Mouse (Mus musculus) MEL (cell line): ENCODE results near the gene Lsm2. TPM values are rescaled to one million over a fixed set of nuclear protein-coding genes. Genes with fewer than 3 reads are reported as not detected.

ENCODE experiments used
- DNase-seq: peaks from one replicate; pipeline ENCODE4 v3.0.0; 2011; ENCODE audit warnings: low read depth, low spot score
- H3K27ac ChIP-seq: 2 replicates; pipeline ENCODE4 v1.5.1; 2012; ENCODE audit warnings: low read depth, mild to moderate bottlenecking, control low read depth, low read length, moderate library complexity; ENCODE audit not compliant: control insufficient read depth
- H3K27me3 ChIP-seq, 2 experiments: fragments of 150-350 bp in 1 of 2; sonication (generic) in 1 of 2; 2 replicates each; pipeline ENCODE4 v1.6.1; 2012; ENCODE audit warnings: low read length in 2 of 2, mild to moderate bottlenecking in 2 of 2, improper control_type of control experiment in 1 of 2, moderate library complexity in 1 of 2; ENCODE audit not compliant: insufficient read depth in 2 of 2, control insufficient read depth in 1 of 2
- H3K36me3 ChIP-seq, 2 experiments: 2 replicates each; pipeline ENCODE4 v1.6.1; 2012 to 2014; ENCODE audit warnings: low read length in 2 of 2, improper control_type of control experiment in 1 of 2, inconsistent platforms in 1 of 2, mild to moderate bottlenecking in 1 of 2; ENCODE audit not compliant: insufficient read depth in 2 of 2, control insufficient read depth in 1 of 2
- H3K4me1 ChIP-seq, 2 experiments: fragments of 150-350 bp in 1 of 2; sonication (generic) in 1 of 2; 2 replicates each; pipeline ENCODE4 v1.6.1; 2012; ENCODE audit warnings: low read length in 2 of 2, improper control_type of control experiment in 1 of 2, mild to moderate bottlenecking in 1 of 2; ENCODE audit not compliant: insufficient read depth in 2 of 2, control insufficient read depth in 1 of 2
- H3K4me3 ChIP-seq, 2 experiments: fragments of 150-350 bp in 1 of 2; sonication (generic) in 1 of 2; 2 replicates each; pipeline ENCODE4 v1.5.1; 2012; ENCODE audit warnings: low read depth in 2 of 2, low read length in 2 of 2, mild to moderate bottlenecking in 2 of 2, moderate library complexity in 2 of 2, control low read depth in 1 of 2, improper control_type of control experiment in 1 of 2; ENCODE audit not compliant: control insufficient read depth in 1 of 2, insufficient read depth in 1 of 2
- H3K79me2 ChIP-seq: 2 replicates; pipeline ENCODE4 v1.6.1; 2012; ENCODE audit warnings: mild to moderate bottlenecking, low read length, moderate library complexity; ENCODE audit not compliant: control insufficient read depth, poor library complexity, insufficient read depth
- H3K9ac ChIP-seq: 2 replicates; pipeline ENCODE4 v1.6.1; 2012; ENCODE audit warnings: low read depth, mild to moderate bottlenecking, control low read depth, low read length, moderate library complexity; ENCODE audit not compliant: control insufficient read depth, poor library complexity, severe bottlenecking
- H3K9me3 ChIP-seq: fragments of 150-350 bp; sonication (generic); replicated peaks from 2 replicates; pipeline ENCODE4 v1.6.1; 2012; ENCODE audit warnings: mild to moderate bottlenecking, low read length, improper control_type of control experiment, moderate library complexity; ENCODE audit not compliant: insufficient read depth
- ELF1 ChIP-seq: IDR thresholded peaks from 2 replicates; pipeline ENCODE4 v1.6.1; 2014; ENCODE audit warnings: low read depth, mild to moderate bottlenecking, inconsistent platforms, low read length, improper control_type of control experiment, moderate library complexity
- GABPA ChIP-seq: IDR thresholded peaks from 2 replicates; pipeline ENCODE4 v1.6.1; 2012; ENCODE audit warnings: low read depth, mild to moderate bottlenecking, inconsistent platforms, low read length, improper control_type of control experiment, moderate library complexity
- MAX ChIP-seq: IDR thresholded peaks from 2 replicates; pipeline ENCODE4 v1.6.1; 2011; ENCODE audit warnings: low read length, improper control_type of control experiment
- MAZ ChIP-seq: IDR thresholded peaks from 2 replicates; pipeline ENCODE4 v1.6.1; 2012; ENCODE audit warnings: low read depth, mild to moderate bottlenecking, inconsistent platforms, low read length, improper control_type of control experiment
- MEF2A ChIP-seq: IDR thresholded peaks from 2 replicates; pipeline ENCODE4 v1.6.1; 2014; ENCODE audit warnings: low read depth, mild to moderate bottlenecking, inconsistent platforms, low read length, improper control_type of control experiment; ENCODE audit not compliant: poor library complexity, insufficient replicate concordance, severe bottlenecking; ENCODE audit errors: extremely low read depth
- MXI1 ChIP-seq: IDR thresholded peaks from 2 replicates; pipeline ENCODE4 v1.6.1; 2011; ENCODE audit warnings: mild to moderate bottlenecking, low read depth, low read length, improper control_type of control experiment
- NRF1 ChIP-seq: IDR thresholded peaks from 2 replicates; pipeline ENCODE4 v1.6.1; 2014; ENCODE audit warnings: low read depth, mild to moderate bottlenecking, inconsistent platforms, low read length, improper control_type of control experiment, moderate library complexity; ENCODE audit not compliant: poor library complexity, insufficient read depth, severe bottlenecking
- POLR2A ChIP-seq, 2 experiments: IDR thresholded peaks; 2 replicates each; pipeline ENCODE4 v1.6.1; 2011 to 2012; ENCODE audit warnings: low read length in 2 of 2, mild to moderate bottlenecking in 2 of 2, control low read depth in 1 of 2, improper control_type of control experiment in 1 of 2, low read depth in 1 of 2, moderate library complexity in 1 of 2; ENCODE audit not compliant: control insufficient read depth in 1 of 2, insufficient read depth in 1 of 2, poor library complexity in 1 of 2
- RAD21 ChIP-seq: IDR thresholded peaks from 2 replicates; pipeline ENCODE4 v1.6.1; 2011; ENCODE audit warnings: mild to moderate bottlenecking, low read depth, low read length, improper control_type of control experiment
- SIN3A ChIP-seq: IDR thresholded peaks from 2 replicates; pipeline ENCODE4 v1.6.1; 2012; ENCODE audit warnings: low read length, improper control_type of control experiment, inconsistent platforms
- SMC3 ChIP-seq: IDR thresholded peaks from 2 replicates; pipeline ENCODE4 v1.6.1; 2011; ENCODE audit warnings: low read depth, low read length, improper control_type of control experiment
- TCF12 ChIP-seq: IDR thresholded peaks from 2 replicates; pipeline ENCODE4 v1.6.1; 2014; ENCODE audit warnings: low read depth, mild to moderate bottlenecking, inconsistent platforms, low read length, improper control_type of control experiment, moderate library complexity
- ZNF384 ChIP-seq: IDR thresholded peaks from 2 replicates; pipeline ENCODE4 v1.6.1; 2012; ENCODE audit warnings: low read depth, mild to moderate bottlenecking, inconsistent platforms, low read length, improper control_type of control experiment
- polyA plus RNA-seq, 2 experiments: library from polyadenylated mRNA; stranded (reverse) in 1 of 2; unstranded in 1 of 2; fragments of >175 nt in 1 of 2; fragments of >200 nt in 1 of 2; gene quantifications; 2 replicates each; pipeline versions ENCODE4 v1.2.1 to v1.2.4; 2012; ENCODE audit warnings: low replicate concordance in 2 of 2, low read depth in 1 of 2; ENCODE audit not compliant: insufficient read length in 2 of 2, insufficient read depth in 1 of 2, missing spikeins in 1 of 2
- total RNA-seq: library from RNA; depleted of rRNA; stranded (reverse); fragments of 300-350 nt; gene quantifications from 2 replicates; pipeline ENCODE4 v1.2.3, GENCODE M21; 2012

Gene Lsm2
- total and polyA plus RNA-seq, 3 experiments: 57.9 to 180 TPM; not detected in 1

DNA sequence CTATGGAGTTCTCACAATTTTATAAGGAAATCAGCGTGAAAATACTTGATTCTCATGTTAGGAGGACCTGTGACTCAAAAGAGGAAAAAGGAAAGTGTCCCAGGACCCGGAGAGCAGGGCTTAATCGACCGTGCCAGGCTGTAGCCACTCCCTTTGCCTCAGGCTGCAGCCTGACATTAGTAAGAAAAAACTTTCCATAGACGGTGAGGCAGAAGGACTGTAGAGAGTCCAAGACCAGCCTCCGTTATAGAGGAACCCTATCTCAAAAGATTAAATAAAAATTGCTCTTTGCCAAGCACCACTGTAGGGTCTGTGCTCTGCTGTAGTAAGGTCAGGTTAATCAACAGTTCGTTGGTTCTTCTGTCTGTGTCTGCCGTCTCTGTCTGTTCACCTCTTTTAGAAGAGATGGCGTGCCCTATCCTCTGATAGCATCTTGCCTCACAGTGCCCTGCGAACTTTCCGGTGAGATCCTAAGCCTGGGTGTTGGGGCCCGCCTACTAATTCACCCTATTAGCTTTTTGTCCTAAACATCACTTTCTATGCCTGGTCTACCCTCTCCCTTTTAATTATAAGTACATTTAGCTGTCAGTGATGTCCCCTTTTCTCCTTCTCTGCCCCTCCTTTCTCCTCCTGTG is 21.7 kb upstream of the Lsm2 start:
- Histone ChIP-seq H3K79me2 (no peaks in the 10 kb centered on the region), H3K4me1 (no peaks in the 10 kb centered on the region), H3K4me3 (no peak overlapping the region), H3K27me3 (no peaks in the 10 kb centered on the region), H3K9me3 (no peaks in the 10 kb centered on the region), H3K27ac (no peak overlapping the region), H3K36me3 (no peaks in the 10 kb centered on the region), H3K9ac (no peak overlapping the region)
- no peak for DNase-seq
- TF ChIP-seq SIN3A: no peak
- no peak for TF ChIP-seq MEF2A
- TF ChIP-seq POLR2A (IDR thresholded peaks at IDR 0.05; ENCODE audit: control insufficient read depth in 1 of 2, insufficient read depth in 1 of 2, low read depth in 1 of 2, low read length in 2 of 2, poor library complexity in 1 of 2): no peak
- no peak for TF ChIP-seq MXI1
- TF ChIP-seq MAZ: no peak
- no peak for TF ChIP-seq ZNF384
- no peak for TF ChIP-seq RAD21
- no peak for TF ChIP-seq TCF12
- no peak for TF ChIP-seq SMC3
- no peak for TF ChIP-seq ELF1

GRCm38 (mm10) chr17:34960702-34961493 is 20.8 kb upstream of the Lsm2 start:
- H3K79me2 ChIP-seq: no peaks in the 10 kb centered on the region
- H3K27ac ChIP-seq: no peak overlapping the region
- TF ChIP-seq NRF1 (no peak), MAX (no peak), MEF2A (no peak), RAD21 (no peak), GABPA (no peak)
- no peaks in the 10 kb centered on the region for H3K36me3 ChIP-seq
- H3K27me3 ChIP-seq: no peaks in the 10 kb centered on the region
- no peak for DNase-seq
- H3K9me3 ChIP-seq: no peaks in the 10 kb centered on the region
- no peak overlapping the region for H3K4me3 ChIP-seq
- H3K9ac ChIP-seq: no peak overlapping the region
- peaks cover 0 to 4% of the 10 kb centered on the region in 2 experiments; a peak in 1 of 4 replicates for H3K4me1 ChIP-seq
